Comparison of ENCODE assay signal across 16 mouse cellular contexts in the genomic region with DNA sequence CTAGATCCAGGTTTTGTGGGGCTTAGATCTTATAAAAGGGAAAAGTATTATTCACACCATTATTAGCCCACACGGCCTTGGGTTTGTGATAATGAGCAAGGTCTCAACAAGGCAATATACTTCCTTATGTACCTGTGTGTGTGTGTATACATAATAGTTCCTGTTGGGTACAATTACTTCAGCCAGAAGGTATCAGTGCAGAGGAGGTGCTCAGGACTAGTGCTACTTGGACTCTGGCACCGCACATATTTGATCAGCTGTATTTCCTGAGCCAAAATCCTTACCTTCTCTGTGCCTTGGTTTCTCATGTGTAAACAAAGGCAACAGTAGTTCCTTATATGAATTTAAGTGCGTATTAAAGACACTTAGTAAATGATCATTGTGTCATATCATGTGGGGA.
"Had no signal": no experiment of that assay in that cellular context is flagged by ENCODE, and none has a peak within 500 bp of the region (broad histone marks: within the 10 kb centered on the region; RNA-seq: fewer than 3 reads in every experiment).

No protein-coding gene starts in this region.

- H3K4me3 ChIP-seq: neural tube, embryonic 12.5 days; neural tube, embryonic 13.5 days; neural tube, embryonic 15.5 days; stomach, embryonic 15.5 days had no signal

- H3K4me1 ChIP-seq: neural tube, embryonic 12.5 days; neural tube, embryonic 13.5 days; neural tube, embryonic 15.5 days; stomach, embryonic 15.5 days had no signal

- H3K9me3 ChIP-seq: neural tube, embryonic 12.5 days; neural tube, embryonic 13.5 days; neural tube, embryonic 15.5 days; stomach, embryonic 15.5 days had no signal

- H3K36me3 ChIP-seq: neural tube, embryonic 12.5 days; neural tube, embryonic 13.5 days; neural tube, embryonic 15.5 days; stomach, embryonic 15.5 days had no signal

- H3K4me2 ChIP-seq: neural tube, embryonic 12.5 days; neural tube, embryonic 13.5 days; neural tube, embryonic 15.5 days; stomach, embryonic 15.5 days had no signal

- H3K27ac ChIP-seq: neural tube, embryonic 12.5 days; neural tube, embryonic 13.5 days; neural tube, embryonic 15.5 days; stomach, embryonic 15.5 days had no signal

- H3K9ac ChIP-seq: neural tube, embryonic 12.5 days; neural tube, embryonic 13.5 days; neural tube, embryonic 15.5 days; stomach, embryonic 15.5 days had no signal

- DNase-seq: retina, postnatal 1 day; right cerebral cortex, adult 18-20 months; right cerebral cortex, postnatal 14 days; right cerebral cortex, postnatal 25 days; right cerebral cortex, postnatal 4 days; spleen, adult 18-20 months; thymus, adult 18-20 months; thymus, adult 2 months; thymus, postnatal 14 days; thymus, postnatal 25 days; thymus, postnatal 36 days; thymus, postnatal 4 days had no signal

- H3K27me3 ChIP-seq: neural tube, embryonic 12.5 days; neural tube, embryonic 13.5 days; neural tube, embryonic 15.5 days; stomach, embryonic 15.5 days had no signal
